Mouse (Mus musculus): ENCODE results near the gene Ssh1. TPM values are rescaled to one million over a fixed set of nuclear protein-coding genes. Genes with fewer than 3 reads are reported as not detected.
A peak's percentile ranks its signal among the peaks of the same experiment; 100 is the strongest.

Gene Ssh1
- polyA plus RNA-seq, 1 experiment: 19.2 TPM

- no peak for DNase-seq (ENCODE audit: low read depth)
- TF ChIP-seq CTCF (IDR thresholded peaks at IDR 0.05; ENCODE audit: borderline replicate concordance, extremely low read depth, insufficient read depth, insufficient read length) (no peak), POLR2A (IDR thresholded peaks at IDR 0.05; ENCODE audit: borderline replicate concordance, extremely low read depth, insufficient read depth, insufficient read length, poor library complexity, severe bottlenecking) (no peak)
These were observed 30.7 kb upstream of the Ssh1 start for GRCm38 (mm10) chr5:114024390-114024789.

- TF ChIP-seq CTCF (IDR thresholded peaks at IDR 0.05; ENCODE audit: borderline replicate concordance, extremely low read depth, insufficient read depth, insufficient read length) (no peak), POLR2A (IDR thresholded peaks at IDR 0.05; ENCODE audit: borderline replicate concordance, extremely low read depth, insufficient read depth, insufficient read length, poor library complexity, severe bottlenecking) (no peak)
These were observed 21.4 kb upstream of the Ssh1 start for GRCm38 (mm10) chr5:114015121-114015520.

GRCm38 (mm10) chr5:114009049-114009448 is 15.4 kb upstream of the Ssh1 start:
- TF ChIP-seq POLR2A (IDR thresholded peaks at IDR 0.05; ENCODE audit: borderline replicate concordance, extremely low read depth, insufficient read depth, insufficient read length, poor library complexity, severe bottlenecking) (no peak), CTCF (IDR thresholded peaks at IDR 0.05; ENCODE audit: borderline replicate concordance, extremely low read depth, insufficient read depth, insufficient read length) (no peak)
- DNase-seq (ENCODE audit: low read depth): no peak

More at GRCm38 (mm10) chr5:114015121-114015520, 21.4 kb upstream of the Ssh1 start:
- DNase-seq (ENCODE audit: low read depth): no peak

- DNase-seq (ENCODE audit: low read depth): no peak
- no peak for TF ChIP-seq CTCF (IDR thresholded peaks at IDR 0.05; ENCODE audit: borderline replicate concordance, extremely low read depth, insufficient read depth, insufficient read length)
- no peak for TF ChIP-seq POLR2A (IDR thresholded peaks at IDR 0.05; ENCODE audit: borderline replicate concordance, extremely low read depth, insufficient read depth, insufficient read length, poor library complexity, severe bottlenecking)
These were observed 14.2 kb upstream of the Ssh1 start for GRCm38 (mm10) chr5:114007753-114008453.

- DNase-seq (ENCODE audit: low read depth): no peak
- TF ChIP-seq POLR2A (IDR thresholded peaks at IDR 0.05; ENCODE audit: borderline replicate concordance, extremely low read depth, insufficient read depth, insufficient read length, poor library complexity, severe bottlenecking): no peak
- TF ChIP-seq CTCF (IDR thresholded peaks at IDR 0.05; ENCODE audit: borderline replicate concordance, extremely low read depth, insufficient read depth, insufficient read length): no peak
These were observed 13.3 kb upstream of the Ssh1 start for GRCm38 (mm10) chr5:114006974-114007373.

- TF ChIP-seq POLR2A (IDR thresholded peaks at IDR 0.05; ENCODE audit: borderline replicate concordance, extremely low read depth, insufficient read depth, insufficient read length, poor library complexity, severe bottlenecking) (no peak), CTCF (IDR thresholded peaks at IDR 0.05; ENCODE audit: borderline replicate concordance, extremely low read depth, insufficient read depth, insufficient read length) (no peak)
These were observed 11.4 kb upstream of the Ssh1 start for GRCm38 (mm10) chr5:114005100-114005499.

GRCm38 (mm10) chr5:114004573-114004972 is 10.9 kb upstream of the Ssh1 start:
- no peak for DNase-seq (ENCODE audit: low read depth)
- TF ChIP-seq CTCF (IDR thresholded peaks at IDR 0.05; ENCODE audit: borderline replicate concordance, extremely low read depth, insufficient read depth, insufficient read length) (no peak), POLR2A (IDR thresholded peaks at IDR 0.05; ENCODE audit: borderline replicate concordance, extremely low read depth, insufficient read depth, insufficient read length, poor library complexity, severe bottlenecking) (no peak)

More at GRCm38 (mm10) chr5:114005100-114005499, 11.4 kb upstream of the Ssh1 start:
- DNase-seq (ENCODE audit: low read depth): no peak

- no peak for DNase-seq (ENCODE audit: low read depth)
- TF ChIP-seq CTCF (IDR thresholded peaks at IDR 0.05; ENCODE audit: borderline replicate concordance, extremely low read depth, insufficient read depth, insufficient read length) (no peak), POLR2A (IDR thresholded peaks at IDR 0.05; ENCODE audit: borderline replicate concordance, extremely low read depth, insufficient read depth, insufficient read length, poor library complexity, severe bottlenecking) (no peak)
These were observed 9.8 kb upstream of the Ssh1 start, which contains the start of gene Dao for GRCm38 (mm10) chr5:114003542-114003941. TSS of gene Dao (plus strand) at chr5:114003703.

- TF ChIP-seq POLR2A (IDR thresholded peaks at IDR 0.05; ENCODE audit: borderline replicate concordance, extremely low read depth, insufficient read depth, insufficient read length, poor library complexity, severe bottlenecking): no peak
- TF ChIP-seq CTCF (IDR thresholded peaks at IDR 0.05; ENCODE audit: borderline replicate concordance, extremely low read depth, insufficient read depth, insufficient read length): no peak
These were observed 5.7 kb upstream of the Ssh1 start for GRCm38 (mm10) chr5:113999382-113999781.

GRCm38 (mm10) chr5:113996458-113996857 is 2.8 kb upstream of the Ssh1 start:
- DNase-seq (ENCODE audit: low read depth): peak; percentile 20
- no peak for TF ChIP-seq POLR2A (IDR thresholded peaks at IDR 0.05; ENCODE audit: borderline replicate concordance, extremely low read depth, insufficient read depth, insufficient read length, poor library complexity, severe bottlenecking)
- TF ChIP-seq CTCF (IDR thresholded peaks at IDR 0.05; ENCODE audit: borderline replicate concordance, extremely low read depth, insufficient read depth, insufficient read length): no peak

More at GRCm38 (mm10) chr5:113999382-113999781, 5.7 kb upstream of the Ssh1 start:
- DNase-seq (ENCODE audit: low read depth): no peak

- DNase-seq (ENCODE audit: low read depth): peak; percentile 76
- TF ChIP-seq POLR2A (IDR thresholded peaks at IDR 0.05; ENCODE audit: borderline replicate concordance, extremely low read depth, insufficient read depth, insufficient read length, poor library complexity, severe bottlenecking) (no peak), CTCF (IDR thresholded peaks at IDR 0.05; ENCODE audit: borderline replicate concordance, extremely low read depth, insufficient read depth, insufficient read length) (no peak)
These were observed 635 bp downstream of the Ssh1 start for GRCm38 (mm10) chr5:113993031-113993486.

- TF ChIP-seq POLR2A (IDR thresholded peaks at IDR 0.05; ENCODE audit: borderline replicate concordance, extremely low read depth, insufficient read depth, insufficient read length, poor library complexity, severe bottlenecking) (no peak), CTCF (IDR thresholded peaks at IDR 0.05; ENCODE audit: borderline replicate concordance, extremely low read depth, insufficient read depth, insufficient read length) (no peak)
- DNase-seq (ENCODE audit: low read depth): peak; percentile 62
These were observed 1.3 kb downstream of the Ssh1 start for GRCm38 (mm10) chr5:113992339-113992831.

Measured in brain, embryonic 14.5 days (tissue).